Mouse (Mus musculus) spleen, postnatal 4 days (tissue): Measurements from ENCODE around the gene Kras.
A peak's percentile ranks its signal among the peaks of the same experiment; 100 is the strongest.

Experiments used
- DNase-seq, 2 experiments: peaks; one replicate each; pipeline ENCODE4 v3.0.0; 2022; ENCODE audit warnings: low spot score in 2 of 2

Kras gene

GRCm38 (mm10) chr6:145187093-145188088 lies 62.6 kb downstream of the Kras start:
- DNase-seq, result no peak

- no peak for DNase-seq
Measured at GRCm38 (mm10) chr6:145186096-145186495, 63.9 kb downstream of the Kras start.

GRCm38 (mm10) chr6:145182044-145182443 lies 68.0 kb downstream of the Kras start:
- no peak for DNase-seq

GRCm38 (mm10) chr6:145179665-145180064 lies 70.4 kb downstream of the Kras start:
- DNase-seq, result peak; percentile 57 to 82

GRCm38 (mm10) chr6:145176474-145176873 lies 73.6 kb downstream of the Kras start:
- no peak for DNase-seq

DNA sequence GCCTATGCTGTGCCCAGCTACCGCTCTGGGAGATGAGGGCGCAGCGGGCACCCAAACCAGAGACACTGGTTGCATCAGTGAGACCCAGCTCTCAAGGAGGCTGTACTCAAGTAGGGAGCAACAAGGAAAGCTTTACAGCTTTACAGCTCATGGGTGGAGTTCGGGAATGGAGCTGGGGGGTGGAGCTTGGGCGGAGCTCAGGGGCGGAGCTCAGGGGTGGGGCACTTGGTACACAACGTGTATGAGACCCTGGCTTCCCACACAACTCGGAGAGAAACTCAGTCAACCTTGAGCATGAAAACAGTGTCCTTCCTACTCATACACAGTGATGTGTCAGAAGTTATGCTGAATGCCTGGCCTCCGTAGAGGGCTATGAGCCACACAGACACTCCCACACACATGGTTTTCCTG lies 74.5 kb downstream of the Kras start:
- DNase-seq, result no peak

DNA sequence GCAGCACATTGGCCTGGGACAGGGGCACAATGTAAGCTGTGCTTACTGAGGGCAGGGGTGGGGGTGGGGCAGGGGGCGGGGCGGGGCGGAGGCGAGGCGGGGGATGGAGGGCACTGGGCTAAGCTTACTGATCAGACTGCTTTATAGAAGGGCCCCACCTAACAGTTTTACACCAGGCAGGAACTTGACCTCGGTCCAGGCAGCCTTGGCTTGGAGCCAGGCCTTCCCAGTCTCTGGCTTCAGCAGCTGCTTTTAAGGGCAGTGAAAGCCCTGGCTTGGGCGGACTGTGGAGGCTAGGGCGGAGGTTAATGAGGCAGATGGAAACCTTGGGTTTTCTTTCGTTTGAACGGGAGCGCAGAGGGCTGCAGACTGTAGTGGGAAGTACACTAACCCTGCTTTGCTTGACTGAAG lies 76.3 kb downstream of the Kras start:
- DNase-seq, result no peak

- no peak for DNase-seq
Measured at GRCm38 (mm10) chr6:145171892-145172606, 78.0 kb downstream of the Kras start.
